Mouse (Mus musculus): ENCODE results near the gene Timm10.
A peak's percentile ranks its signal among the peaks of the same experiment; 100 is the strongest.

Timm10 gene

GRCm38 (mm10) chr2:84861430-84861829 lies 34.6 kb downstream of the Timm10 start:
- DNase-seq: no peak

- DNase-seq: no peak
Measured at GRCm38 (mm10) chr2:84862231-84862630, 35.4 kb downstream of the Timm10 start.

GRCm38 (mm10) chr2:84865616-84866571 lies 39.1 kb downstream of the Timm10 start:
- peak; percentile 77 to 79 for DNase-seq

- DNase-seq: peak; percentile 80 to 85
Measured at GRCm38 (mm10) chr2:84868521-84868943, 41.7 kb downstream of the Timm10 start.

- DNase-seq: peak in 1 of 2 experiments; percentile 25
Measured at GRCm38 (mm10) chr2:84868977-84869376, 42.2 kb downstream of the Timm10 start.

- peak; percentile 29 to 60 for DNase-seq
Measured at GRCm38 (mm10) chr2:84870623-84871160, 43.9 kb downstream of the Timm10 start.

- peak; percentile 74 to 77 for DNase-seq
Measured at GRCm38 (mm10) chr2:84872105-84872716, 45.4 kb downstream of the Timm10 start.

- DNase-seq: no peak
Measured at GRCm38 (mm10) chr2:84875842-84876241, 49.0 kb downstream of the Timm10 start.
